Mouse (Mus musculus): ENCODE measurements around the gene Tmem273.

Tmem273 gene

DNA sequence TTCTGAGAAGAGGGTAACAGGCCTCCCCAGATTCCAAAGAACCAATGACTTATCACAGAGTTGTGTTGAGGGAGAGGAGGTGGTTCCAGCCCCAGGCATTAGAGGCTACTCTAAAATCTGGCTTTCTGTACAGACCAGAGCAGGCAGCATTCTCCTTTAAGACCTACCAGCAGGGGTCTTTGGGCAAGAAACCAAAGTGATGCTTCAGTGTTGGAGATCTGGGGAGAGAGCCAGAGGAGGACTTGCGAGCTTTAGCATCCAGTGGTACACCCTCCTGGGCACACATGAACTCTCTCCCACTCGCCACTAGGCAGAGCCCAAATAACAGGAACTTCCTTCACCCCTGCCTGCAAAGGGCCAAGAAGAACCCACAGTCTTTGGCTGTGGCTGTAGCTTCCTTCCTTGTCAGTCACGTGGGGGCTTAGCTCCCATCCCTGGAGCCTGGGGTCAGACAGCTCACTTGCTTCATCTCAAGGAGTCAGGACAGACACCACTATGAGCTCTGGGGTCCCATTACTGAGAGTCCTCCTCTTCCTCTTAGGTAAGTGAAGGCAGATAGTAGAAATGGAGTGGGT, at the start of gene Tmem273:
Gene Tmem273 (plus strand): TSS at position 408 of the 575 bp plus-strand sequence.
- no peak for DNase-seq

DNA sequence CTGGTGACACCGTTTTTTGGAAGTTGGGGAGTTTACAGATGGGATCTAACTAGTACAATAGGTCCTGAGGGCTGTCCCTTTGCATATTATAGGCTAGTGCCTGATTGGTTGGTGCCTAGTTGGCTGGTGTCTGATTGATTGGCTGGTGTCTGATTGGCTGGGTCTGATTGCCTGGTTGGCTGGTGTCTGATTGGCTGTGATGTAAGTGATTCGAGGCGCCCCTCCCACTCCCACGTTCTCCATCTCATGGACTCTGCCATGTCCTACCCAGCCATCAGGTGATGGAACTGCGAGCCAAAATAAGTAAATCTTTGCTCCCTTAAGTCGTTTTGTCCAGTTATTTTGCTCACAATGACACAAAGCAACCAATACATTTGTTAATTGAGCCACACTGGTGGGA, 49.2 kb upstream of the Tmem273 start:
- no peak for DNase-seq

DNA sequence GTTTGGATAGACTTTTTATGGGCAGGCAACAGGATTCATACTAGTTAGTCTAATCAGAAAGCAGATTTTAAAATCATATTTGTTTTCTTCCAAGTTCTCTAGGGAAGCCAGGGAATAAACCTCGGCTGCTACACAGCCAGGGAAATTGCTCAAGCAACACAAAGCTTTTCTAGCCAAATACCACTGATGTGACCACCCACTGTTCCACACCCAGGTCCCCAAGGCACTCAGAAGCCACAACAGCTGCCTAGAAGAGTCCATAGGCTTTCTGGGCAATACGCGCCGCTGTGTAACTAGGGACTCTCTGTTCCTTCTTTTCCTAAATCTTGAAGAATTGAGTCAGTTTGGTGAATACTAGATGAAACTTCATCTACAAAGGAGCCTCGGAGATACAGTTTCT, 47.2 kb upstream of the Tmem273 start:
- DNase-seq: no peak

DNA sequence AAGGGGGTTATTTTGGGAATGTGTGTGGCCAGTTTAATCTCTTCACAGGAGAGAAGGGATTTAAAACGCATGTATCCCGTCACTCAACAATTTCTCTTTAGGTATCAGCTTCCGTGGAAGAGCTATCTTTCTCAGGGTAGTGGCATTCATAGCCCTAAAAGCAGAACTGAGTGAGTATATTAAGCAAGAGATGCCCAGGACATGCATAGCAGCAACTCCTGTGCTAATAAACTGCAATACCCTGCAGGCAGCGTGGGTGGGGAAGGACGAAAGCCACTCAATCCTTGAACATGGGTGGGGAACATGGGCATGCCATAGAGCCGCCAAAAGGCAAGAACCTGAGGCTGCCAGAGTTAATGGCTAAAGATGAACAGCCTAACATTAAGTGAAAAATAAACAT, 37.2 kb upstream of the Tmem273 start:
- DNase-seq: no peak

DNA sequence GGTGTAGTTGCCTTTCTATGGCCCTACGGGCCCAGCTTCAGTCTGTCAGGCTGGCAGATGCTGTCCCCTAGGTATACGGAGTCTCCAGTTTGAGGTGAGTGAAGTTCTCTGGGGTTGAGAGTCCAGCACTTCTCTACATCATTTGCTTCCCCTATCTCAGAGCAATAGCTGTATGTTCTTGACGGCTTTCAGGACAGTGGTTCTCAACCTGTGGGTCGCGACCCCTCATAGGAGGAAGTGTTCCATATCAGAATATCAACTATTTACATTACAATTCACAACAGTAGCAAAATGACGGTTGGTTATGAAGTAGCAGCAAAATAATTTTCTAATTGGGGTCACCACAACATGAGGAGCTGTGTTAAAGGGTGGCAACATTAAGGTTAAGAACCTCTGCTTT, 35.0 kb upstream of the Tmem273 start:
- no peak for DNase-seq

DNA sequence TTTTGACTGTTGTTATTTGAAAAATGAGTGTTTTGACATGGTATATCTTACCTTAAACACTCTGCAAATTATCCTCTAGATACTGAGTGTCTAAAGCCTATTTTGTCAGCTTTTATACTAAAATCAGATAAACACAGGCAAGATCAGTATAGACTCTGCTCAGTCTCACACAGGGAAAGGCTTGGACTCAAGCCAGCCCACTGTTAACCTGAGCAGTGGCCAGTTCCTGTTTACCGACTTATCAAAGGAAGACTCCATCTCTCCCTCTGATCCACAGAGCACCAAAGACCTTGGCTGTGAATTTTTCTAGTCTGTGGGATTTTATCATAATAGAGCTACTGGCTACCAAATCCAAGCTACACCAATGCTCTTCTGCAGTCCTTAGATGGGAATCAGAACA, 31.5 kb upstream of the Tmem273 start:
- no peak for DNase-seq

DNA sequence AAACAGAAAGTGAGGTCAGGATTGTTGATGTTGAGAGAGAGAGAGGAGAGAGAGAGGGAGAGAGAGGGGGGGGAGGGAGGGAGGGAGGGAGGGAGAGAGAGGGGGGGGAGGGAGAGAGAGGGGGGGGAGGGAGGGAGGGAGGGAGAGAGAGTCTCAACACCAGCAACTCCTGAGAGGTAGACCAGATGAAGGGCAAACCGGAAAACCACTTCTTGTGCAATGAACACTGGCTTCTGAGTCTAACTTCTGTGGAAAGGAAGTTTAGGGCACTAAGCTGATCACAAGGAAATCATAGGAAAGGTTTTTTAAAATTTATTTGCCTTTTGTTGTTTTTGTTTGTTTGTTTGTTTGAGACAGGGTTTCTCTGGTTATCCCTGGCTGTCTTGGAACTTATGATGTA, 23.6 kb upstream of the Tmem273 start:
- no peak for DNase-seq

DNA sequence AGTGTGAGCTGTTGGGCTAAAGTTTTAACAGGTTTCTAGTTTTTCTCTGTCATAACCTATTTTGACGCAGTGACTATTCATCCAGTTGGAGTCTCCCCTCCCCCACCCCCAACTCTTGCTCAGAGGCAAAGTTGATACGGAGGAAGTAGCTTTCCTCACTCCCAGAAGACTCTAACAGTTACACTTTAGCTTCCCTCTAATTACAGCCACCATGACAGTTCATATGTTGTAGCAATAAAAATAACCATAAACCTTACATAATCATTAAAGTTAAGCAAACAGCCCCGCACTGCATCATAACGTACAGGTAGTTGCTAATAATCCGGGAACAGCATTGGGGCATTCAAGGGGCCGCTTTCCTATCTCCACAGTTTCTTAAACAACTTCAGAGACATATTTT, 15.2 kb upstream of the Tmem273 start:
- no peak for DNase-seq

DNA sequence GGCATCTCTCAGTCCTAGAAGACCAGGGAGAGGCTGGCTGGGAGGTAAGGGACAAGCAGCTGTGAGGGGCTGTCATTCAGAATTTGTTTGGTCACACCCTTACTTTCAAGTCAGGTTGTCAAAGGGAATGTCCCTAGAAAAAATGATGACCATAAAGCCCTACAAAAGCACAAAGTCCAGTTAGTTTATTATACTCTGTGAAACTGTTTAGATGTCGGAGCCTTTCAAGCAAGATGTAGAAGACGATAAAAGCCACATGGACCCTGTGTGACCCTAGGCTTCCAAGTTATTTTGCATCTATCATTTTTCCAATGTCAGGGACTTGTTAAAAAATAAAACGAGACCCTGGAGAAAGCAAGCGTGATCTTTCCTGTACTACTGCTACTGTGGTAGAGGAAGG, 13.7 kb upstream of the Tmem273 start:
- DNase-seq: no peak

DNA sequence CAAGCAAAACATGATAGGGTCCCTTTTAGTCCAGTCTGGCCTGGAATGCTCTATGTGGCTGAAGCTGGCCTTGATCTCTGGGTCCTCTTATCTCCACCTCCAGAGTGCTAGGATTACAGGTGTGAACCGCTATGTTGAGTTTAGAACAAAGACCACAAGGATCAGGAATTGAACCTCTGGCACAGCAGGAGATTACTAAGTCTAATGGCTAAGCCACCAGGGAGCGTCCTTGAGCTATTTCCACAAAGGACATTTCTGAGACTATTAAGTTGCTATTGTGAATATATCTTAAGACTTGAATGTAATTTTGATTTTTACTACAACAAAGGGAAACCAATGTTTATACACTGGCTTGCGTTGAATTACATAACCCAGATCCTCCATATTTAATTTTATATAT, 13.0 kb upstream of the Tmem273 start:
- peak in 1 of 2 experiments; percentile 70 for DNase-seq

DNA sequence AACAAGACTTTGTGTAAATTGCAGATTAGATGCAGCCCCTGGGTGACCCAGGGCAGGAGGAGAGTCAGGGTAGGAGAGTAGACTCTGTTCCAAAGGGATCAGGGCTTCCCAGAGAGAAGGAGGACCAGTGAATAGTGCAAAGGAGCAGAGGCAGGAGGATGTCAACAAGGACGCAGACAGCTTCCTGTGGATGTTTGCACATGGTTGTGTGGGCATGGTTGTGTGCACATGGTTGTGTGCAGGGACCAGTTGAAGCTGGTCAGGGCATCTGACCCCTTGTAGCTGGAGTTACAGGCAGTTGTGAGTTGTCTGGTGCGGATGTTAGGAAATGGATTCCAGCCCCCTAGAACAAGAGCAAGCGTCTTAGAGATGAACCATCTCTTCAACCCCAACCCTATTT, 12.3 kb upstream of the Tmem273 start:
- DNase-seq: no peak

DNA sequence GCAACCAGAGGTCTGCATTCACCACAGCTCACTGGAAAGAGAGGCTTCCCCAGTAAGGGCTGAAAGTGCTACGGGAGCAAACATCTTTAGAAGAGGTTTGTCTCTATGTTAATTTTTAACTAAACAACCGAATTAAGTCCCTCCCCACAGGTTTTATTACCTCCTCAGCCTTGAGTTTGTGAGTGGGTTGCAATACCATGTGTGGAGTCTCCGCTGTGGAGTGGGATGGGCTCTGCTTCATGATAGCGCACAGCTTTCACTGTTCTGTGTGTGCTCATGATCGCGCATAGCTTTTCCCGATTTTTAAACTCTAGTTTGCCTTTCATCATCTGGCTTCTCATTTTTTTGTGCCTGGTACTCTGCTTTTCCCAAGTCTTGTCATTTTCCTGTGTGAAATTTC, 9.7 kb upstream of the Tmem273 start:
- DNase-seq: no peak

DNA sequence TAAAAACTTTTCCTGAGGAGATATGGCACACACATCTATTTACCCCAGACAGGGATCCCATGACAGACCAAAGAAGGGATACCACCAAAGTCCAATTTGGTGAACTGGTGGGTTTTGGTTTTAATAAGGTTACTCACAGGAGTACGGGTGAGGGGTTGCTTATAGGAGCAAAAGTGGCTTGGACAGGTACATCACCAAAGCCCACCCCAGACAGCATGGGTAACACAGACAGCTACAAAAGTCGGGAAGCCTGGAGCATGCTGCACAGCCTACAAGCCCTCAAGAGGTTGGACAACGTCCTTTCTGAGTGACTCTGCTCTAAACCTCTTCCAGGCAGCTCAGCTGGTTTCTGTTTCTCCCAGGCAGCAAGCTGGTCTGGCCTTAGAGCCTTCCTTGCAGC, 7.4 kb upstream of the Tmem273 start:
- DNase-seq: no peak

DNA sequence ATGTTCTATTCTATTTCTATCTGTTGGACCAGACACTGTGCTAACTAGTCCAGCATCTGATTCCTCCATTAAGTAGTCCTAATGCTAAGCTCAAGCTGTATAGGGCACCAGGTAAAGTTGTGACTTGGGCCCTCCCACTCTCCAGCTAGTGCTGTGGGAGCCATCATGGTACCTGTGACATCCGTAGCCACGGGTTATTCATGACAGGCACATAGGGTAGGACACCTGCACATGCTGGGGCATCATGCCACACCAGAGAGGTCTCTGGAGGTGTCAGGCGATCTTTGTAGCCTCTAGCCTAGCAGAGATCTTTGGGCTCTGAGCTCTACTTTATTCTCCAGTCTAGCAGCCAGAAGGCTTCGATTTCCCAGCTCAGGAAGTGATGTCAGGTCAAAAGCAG, 2.9 kb upstream of the Tmem273 start:
- no peak for DNase-seq

DNA sequence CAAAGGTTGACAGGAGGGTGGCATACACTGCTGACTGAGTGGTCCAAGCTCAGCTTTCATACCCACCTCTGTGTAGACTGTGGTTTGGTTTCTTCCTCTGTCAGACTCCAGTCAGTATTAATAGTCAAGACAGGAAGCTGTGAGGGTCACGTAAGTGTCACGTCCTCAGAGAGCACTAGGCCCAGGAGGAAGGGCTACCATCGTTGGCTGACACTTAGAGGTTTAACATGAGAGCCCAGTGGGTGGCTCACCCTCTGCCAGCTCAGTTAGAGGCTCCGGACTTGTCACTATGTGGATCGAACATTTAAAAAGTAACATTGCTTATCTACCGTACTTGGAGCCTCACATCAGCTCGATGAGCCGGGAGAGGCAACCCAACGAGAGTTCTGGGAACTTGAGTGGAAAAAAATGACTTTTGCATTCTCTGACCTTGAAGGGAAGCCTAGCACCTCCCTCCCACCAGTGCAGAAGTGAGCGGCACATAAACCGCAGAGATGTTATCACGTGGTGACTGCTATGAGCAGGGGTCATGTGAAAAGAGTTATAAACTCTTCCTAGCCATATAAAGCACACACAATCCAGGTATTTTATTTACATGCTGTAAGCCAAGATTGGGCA, 1.5 kb upstream of the Tmem273 start:
- DNase-seq: no peak

DNA sequence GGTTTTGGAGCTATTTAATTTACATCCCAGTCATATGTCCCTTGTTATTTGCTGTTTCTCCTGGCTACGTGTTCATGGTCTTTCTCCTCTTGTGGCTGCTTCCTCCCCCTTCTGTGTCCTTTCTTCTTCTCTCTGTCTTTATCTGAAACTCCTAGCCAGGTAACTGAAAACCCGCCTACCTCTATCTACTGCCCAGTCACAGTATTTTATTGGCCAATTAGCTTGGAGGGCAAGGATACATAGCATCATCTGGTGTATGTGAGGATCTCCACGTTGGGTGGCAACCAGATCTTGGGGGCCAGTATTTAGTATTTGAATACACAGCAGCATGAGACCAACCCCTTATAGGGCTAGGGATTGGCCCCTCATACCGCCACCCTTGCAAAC, 1.0 kb upstream of the Tmem273 start:
- DNase-seq: no peak

DNA sequence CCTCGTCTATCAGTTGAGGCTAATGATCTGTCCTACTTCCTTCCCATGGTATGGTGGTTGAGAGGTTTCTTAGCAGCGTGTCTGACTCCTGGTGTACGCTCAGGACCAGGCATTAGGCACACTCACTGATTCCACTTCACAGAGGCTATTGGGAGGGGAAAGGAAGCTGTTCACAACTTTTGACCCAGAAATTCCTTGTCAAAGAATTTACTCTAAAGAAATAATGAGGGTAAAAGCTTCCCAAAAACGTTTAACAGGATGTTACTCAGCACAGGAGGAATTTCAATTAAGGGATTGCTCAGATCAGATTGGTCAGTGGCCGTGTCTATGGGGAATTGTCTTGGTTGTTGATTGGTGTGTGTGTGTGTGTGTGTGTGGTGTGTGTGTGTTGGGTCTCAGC, 1.9 kb downstream of the Tmem273 start:
- DNase-seq: no peak

DNA sequence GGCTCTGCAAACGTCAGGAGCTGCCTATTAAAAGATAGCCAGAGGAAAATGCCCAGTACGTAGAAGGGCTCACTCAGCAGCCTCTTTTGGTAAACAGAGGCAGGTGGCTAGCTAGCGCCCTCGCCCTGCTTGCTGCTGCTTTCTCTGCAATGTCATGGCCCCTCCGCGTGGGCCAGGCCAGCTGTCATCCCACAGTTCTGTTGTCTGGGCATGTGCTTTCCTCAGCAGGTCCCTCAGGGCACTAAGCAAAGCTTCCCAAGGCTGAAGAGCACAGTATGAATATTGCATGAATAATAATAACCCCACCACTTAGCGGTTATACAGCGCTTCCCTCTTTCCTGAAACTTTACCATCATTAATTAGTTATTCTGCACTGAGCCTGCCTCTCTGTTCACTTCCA, 10.6 kb downstream of the Tmem273 start:
- no peak for DNase-seq

DNA sequence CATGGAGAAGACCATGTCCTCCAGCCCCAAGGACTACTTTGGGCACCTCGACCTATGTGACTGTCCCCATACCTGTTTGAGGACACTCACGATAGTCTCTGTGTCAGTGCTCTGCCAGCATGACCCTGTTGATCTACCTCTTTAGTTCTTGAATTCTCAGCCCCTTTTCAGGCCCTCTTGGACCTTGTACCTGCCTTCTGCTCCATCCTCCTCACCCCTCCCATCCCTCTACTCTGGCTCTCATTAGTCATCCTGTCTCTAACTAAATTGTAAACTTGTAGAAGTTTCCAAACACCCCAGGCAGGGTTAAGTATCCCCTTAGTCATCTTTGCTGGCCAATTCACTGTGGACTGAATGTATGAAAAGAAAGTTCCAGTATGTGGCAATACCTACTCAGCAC, 12.0 kb downstream of the Tmem273 start:
- DNase-seq: no peak

DNA sequence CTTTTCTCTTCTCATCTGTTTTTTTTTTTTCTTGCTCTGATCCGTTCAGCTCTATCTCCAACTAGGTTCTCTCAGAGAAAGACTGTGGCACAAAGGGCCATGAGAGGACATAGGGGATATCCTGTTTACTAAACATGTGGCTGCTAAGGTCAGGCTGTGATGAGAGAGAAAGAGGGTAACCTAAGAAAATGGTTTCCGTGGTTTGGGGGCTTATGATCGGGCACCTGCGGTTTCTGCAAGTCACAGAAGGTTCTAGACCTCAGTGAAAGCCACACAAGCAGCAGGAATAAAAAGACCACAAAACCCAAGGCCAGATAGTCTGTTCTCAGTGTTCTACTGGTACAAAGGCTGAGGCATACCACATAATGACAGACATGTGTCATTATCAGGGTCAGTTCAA, 12.6 kb downstream of the Tmem273 start:
- no peak for DNase-seq

DNA sequence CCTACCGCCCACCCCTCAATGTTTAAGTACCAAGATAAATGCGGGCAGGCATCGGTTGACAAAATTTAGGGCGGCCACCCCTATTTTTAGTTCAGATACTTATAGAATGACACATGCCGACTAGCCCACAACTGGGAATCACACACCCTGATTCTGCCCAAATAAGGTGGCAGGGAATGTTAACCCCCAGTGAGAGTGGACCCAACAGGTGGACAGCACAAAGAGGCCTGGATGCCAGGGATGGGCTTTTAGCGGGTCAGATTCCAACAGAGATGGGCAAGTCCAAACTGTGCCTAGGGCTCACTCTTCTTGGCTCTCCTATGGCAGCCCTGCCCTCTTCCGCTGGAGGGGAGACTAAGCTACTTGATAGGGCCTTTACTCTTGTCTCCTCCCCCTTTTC, 14.3 kb downstream of the Tmem273 start:
- DNase-seq: no peak

DNA sequence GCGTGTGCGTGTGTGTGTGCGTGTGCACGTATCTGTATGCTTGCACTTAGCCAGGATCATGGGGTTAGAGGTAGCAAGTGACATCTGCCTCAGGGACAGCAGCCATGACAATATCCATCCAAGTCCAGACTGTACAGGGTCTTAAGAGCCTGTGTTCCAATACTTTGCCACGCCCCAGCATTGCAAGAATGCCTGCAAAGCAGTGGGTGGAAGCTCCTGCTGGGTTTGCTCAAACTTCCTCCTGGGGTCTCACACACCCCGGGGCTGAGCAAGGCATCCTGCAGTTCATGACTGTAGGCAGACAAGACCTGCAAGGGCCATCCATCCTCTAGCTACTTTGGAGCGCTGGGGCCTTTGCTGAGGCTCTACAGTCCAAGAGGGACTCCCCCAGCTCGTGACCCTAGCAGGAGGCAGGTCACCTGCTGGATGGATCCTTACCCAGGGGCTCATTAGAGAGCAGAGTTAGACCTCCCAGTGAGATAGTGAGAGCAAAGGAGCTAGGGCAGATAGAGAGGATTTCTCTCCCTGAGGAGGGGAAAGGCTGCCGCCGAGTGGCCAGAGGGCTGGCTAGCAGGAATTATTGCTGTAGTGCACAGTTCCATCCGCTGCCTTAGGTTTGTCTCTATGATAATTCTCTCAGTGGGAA, 15.4 kb downstream of the Tmem273 start:
- peak in 1 of 2 experiments; percentile 29 for DNase-seq

DNA sequence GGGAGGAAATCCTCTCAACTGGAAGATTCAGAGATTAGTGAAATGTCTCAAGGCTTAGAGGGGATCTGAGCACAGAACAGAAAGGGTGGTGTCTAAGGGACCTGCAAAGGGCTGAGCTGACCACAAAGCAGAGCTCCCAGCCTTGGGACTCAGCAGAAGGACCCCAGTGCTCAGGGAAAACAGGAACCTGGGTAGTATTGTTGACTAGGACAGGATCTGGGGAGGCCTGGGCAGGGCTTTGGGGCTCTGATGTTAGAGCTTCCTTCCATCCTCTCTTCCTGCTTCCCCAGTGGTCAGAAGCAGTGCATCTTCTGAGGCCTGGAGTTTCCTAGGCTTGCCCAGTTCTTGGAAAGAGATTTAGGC, 15.9 kb downstream of the Tmem273 start:
- no peak for DNase-seq

DNA sequence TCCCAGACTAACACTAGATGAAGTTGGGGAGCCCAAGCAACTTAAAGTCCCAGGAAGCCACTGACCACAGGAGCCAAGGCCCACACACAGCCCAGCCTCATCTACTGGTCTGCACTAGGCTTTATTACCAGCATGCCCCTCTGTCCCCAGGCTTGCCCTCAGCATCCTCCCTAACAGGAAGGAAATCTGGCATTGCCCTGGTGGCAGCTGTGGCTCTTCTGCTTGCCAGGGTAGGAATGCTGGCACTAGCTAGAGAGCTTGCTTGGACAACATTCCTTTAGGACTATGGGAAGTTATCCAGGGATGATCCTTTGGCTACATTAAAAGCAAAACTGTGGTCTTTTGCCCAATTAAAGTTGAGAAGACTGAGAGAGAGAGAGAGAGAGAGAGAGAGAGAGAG, 24.3 kb downstream of the Tmem273 start:
- no peak for DNase-seq

DNA sequence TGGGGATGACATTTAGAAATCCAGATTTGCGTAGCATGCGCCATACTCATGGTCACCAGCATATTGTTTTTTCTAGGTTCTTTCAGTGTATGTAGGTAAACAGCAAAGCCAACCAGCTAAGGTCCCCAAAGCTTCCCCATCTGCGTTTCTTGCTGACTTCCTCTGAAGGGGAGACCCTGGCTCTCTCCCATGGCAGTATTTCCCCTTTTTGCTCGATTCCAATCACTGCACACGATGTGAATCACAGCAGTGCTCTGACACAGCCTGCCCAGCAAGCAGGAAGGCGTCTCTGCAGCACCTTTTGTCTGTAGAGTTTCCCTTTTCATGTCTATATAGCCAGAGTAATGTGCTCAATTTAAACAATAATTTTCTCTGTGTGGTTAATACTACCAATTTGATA, 26.7 kb downstream of the Tmem273 start:
- no peak for DNase-seq
